Mouse (Mus musculus) natural killer cell, adult 2 months (primary cell): Measurements from ENCODE around the gene Ggta1.

ENCODE experiments used
- DNase-seq, 2 experiments: peaks; one replicate each; pipeline ENCODE4 v3.0.0; 2022; ENCODE audit warnings: low spot score in 2 of 2

Gene Ggta1

GRCm38 (mm10) chr2:35491151-35491550 lies 28.1 kb upstream of the Ggta1 start:
- DNase-seq = no peak

- no peak for DNase-seq
Observed at GRCm38 (mm10) chr2:35490458-35491111, 27.6 kb upstream of the Ggta1 start.

GRCm38 (mm10) chr2:35487700-35488099 lies 24.7 kb upstream of the Ggta1 start:
- no peak for DNase-seq

GRCm38 (mm10) chr2:35486981-35487655 lies 24.1 kb upstream of the Ggta1 start:
- no peak for DNase-seq

- no peak for DNase-seq
Observed at GRCm38 (mm10) chr2:35484102-35484501, 21.1 kb upstream of the Ggta1 start.

GRCm38 (mm10) chr2:35483402-35483801 lies 20.4 kb upstream of the Ggta1 start:
- no peak for DNase-seq

GRCm38 (mm10) chr2:35481322-35481990 lies 18.4 kb upstream of the Ggta1 start:
- no peak for DNase-seq

GRCm38 (mm10) chr2:35480073-35480472 lies 17.0 kb upstream of the Ggta1 start:
- no peak for DNase-seq

- no peak for DNase-seq
Observed at GRCm38 (mm10) chr2:35478812-35479122, 15.7 kb upstream of the Ggta1 start.

GRCm38 (mm10) chr2:35477999-35478811 lies 15.2 kb upstream of the Ggta1 start:
- DNase-seq = no peak

- DNase-seq = no peak
Observed at GRCm38 (mm10) chr2:35477321-35477720, 14.3 kb upstream of the Ggta1 start.

GRCm38 (mm10) chr2:35474916-35475315 lies 11.9 kb upstream of the Ggta1 start:
- no peak for DNase-seq

GRCm38 (mm10) chr2:35469266-35469665 lies 6.2 kb upstream of the Ggta1 start:
- DNase-seq = no peak

GRCm38 (mm10) chr2:35468276-35468675 lies 5.2 kb upstream of the Ggta1 start:
- no peak for DNase-seq

GRCm38 (mm10) chr2:35467855-35468254 lies 4.8 kb upstream of the Ggta1 start:
- DNase-seq = no peak

- no peak for DNase-seq
Observed at GRCm38 (mm10) chr2:35465677-35466076, 2.6 kb upstream of the Ggta1 start.

- DNase-seq = peak in 1 of 2 experiments; percentile 53
Observed at GRCm38 (mm10) chr2:35464548-35464947, 1.5 kb upstream of the Ggta1 start.

GRCm38 (mm10) chr2:35464089-35464534 lies 1.1 kb upstream of the Ggta1 start:
- DNase-seq = no peak

- peak; percentile 75 to 86 for DNase-seq
Observed at GRCm38 (mm10) chr2:35463372-35464088, 499 bp upstream of the Ggta1 start.

- no peak for DNase-seq
Observed at GRCm38 (mm10) chr2:35461971-35462787, 852 bp downstream of the Ggta1 start.
